Mouse (Mus musculus): Measurements from ENCODE around the gene Pnpla8.

Pnpla8 gene

GRCm38 (mm10) chr12:44346143-44346542 lies 125.0 kb downstream of the Pnpla8 start:
- DNase-seq (ENCODE audit: low spot score in 2 of 2) = no peak

- no peak for DNase-seq (ENCODE audit: low spot score in 2 of 2)
Observed at GRCm38 (mm10) chr12:44355116-44355515, 133.9 kb downstream of the Pnpla8 start.

- no peak for DNase-seq (ENCODE audit: low spot score in 2 of 2)
Observed at GRCm38 (mm10) chr12:44357460-44357859, 136.3 kb downstream of the Pnpla8 start.

- DNase-seq (ENCODE audit: low spot score in 2 of 2) = no peak
Observed at GRCm38 (mm10) chr12:44357881-44358280, 136.7 kb downstream of the Pnpla8 start.

GRCm38 (mm10) chr12:44371076-44371710 lies 150.0 kb downstream of the Pnpla8 start:
- DNase-seq (ENCODE audit: low spot score in 2 of 2) = no peak
